Mouse (Mus musculus) layer of hippocampus, postnatal 10 days (tissue): Measurements from ENCODE around the gene Gm20388. TPM values are rescaled to one million over a fixed set of nuclear protein-coding genes. Genes with fewer than 3 reads are reported as not detected.

Source experiments
- DNase-seq, 2 experiments: peaks; one replicate each; pipeline ENCODE4 v3.0.0; 2021; ENCODE audit warnings: low spot score in 2 of 2
- total RNA-seq, 2 experiments: library from RNA; stranded (reverse); gene quantifications; 2 replicates each; pipeline ENCODE4 v1.2.3; 2021

Gm20388 gene
- total RNA-seq, 2 experiments from 2014 or later = not detected

GRCm38 (mm10) chr8:123835451-123835850, 3924.8 kb downstream of the Gm20388 start:
- peak; percentile 70 to 71 for DNase-seq

GRCm38 (mm10) chr8:123836354-123836753, 3925.7 kb downstream of the Gm20388 start:
- DNase-seq = no peak

- no peak for DNase-seq
These were observed 3927.9 kb downstream of the Gm20388 start for GRCm38 (mm10) chr8:123838496-123838895.

GRCm38 (mm10) chr8:123840578-123841345, 3930.1 kb downstream of the Gm20388 start:
- DNase-seq = no peak

GRCm38 (mm10) chr8:123842086-123842485, 3931.4 kb downstream of the Gm20388 start:
- no peak for DNase-seq

GRCm38 (mm10) chr8:123844341-123844740, 3933.7 kb downstream of the Gm20388 start:
- DNase-seq = no peak

- no peak for DNase-seq
These were observed 3934.5 kb downstream of the Gm20388 start for GRCm38 (mm10) chr8:123845114-123845513.

- no peak for DNase-seq
These were observed 3935.3 kb downstream of the Gm20388 start for GRCm38 (mm10) chr8:123845991-123846390.

GRCm38 (mm10) chr8:123846509-123846908, 3935.9 kb downstream of the Gm20388 start:
- DNase-seq = no peak

GRCm38 (mm10) chr8:123847546-123847945, 3936.9 kb downstream of the Gm20388 start:
- DNase-seq = no peak

- DNase-seq = no peak
These were observed 3938.7 kb downstream of the Gm20388 start for GRCm38 (mm10) chr8:123849352-123849751.

GRCm38 (mm10) chr8:123851590-123851989, 3940.9 kb downstream of the Gm20388 start:
- no peak for DNase-seq

- no peak for DNase-seq
These were observed 3943.6 kb downstream of the Gm20388 start for GRCm38 (mm10) chr8:123854252-123854651.

- no peak for DNase-seq
These were observed 3944.3 kb downstream of the Gm20388 start for GRCm38 (mm10) chr8:123854733-123855475.

GRCm38 (mm10) chr8:123857361-123857760, 3946.7 kb downstream of the Gm20388 start:
- DNase-seq = no peak

- no peak for DNase-seq
These were observed 3947.9 kb downstream of the Gm20388 start for GRCm38 (mm10) chr8:123858574-123858940.

GRCm38 (mm10) chr8:123858941-123859647, 3948.5 kb downstream of the Gm20388 start:
- DNase-seq = peak; percentile 85 to 93

- peak; percentile 61 to 73 for DNase-seq
These were observed 3949.1 kb downstream of the Gm20388 start, which contains the start of gene Ccsap for GRCm38 (mm10) chr8:123859648-123860259. TSS of gene Ccsap (minus strand) at chr8:123860209.

GRCm38 (mm10) chr8:123860386-123860785, 3949.7 kb downstream of the Gm20388 start:
- DNase-seq = no peak

- DNase-seq = no peak
These were observed 3955.1 kb downstream of the Gm20388 start for GRCm38 (mm10) chr8:123865786-123866185.

GRCm38 (mm10) chr8:123866971-123867370, 3956.3 kb downstream of the Gm20388 start:
- DNase-seq = no peak
